Mouse (Mus musculus) right cerebral cortex, postnatal 36 days (tissue): Measurements from ENCODE around the gene Dazl.
"Not testable (repeated sequence)": the region's sequence is repeated elsewhere in the genome, so short reads cannot be mapped to it uniquely, and the experiment has no call there.

Experiments
- DNase-seq, 2 experiments: peaks; one replicate each; pipeline ENCODE4 v3.0.0; 2022; ENCODE audit warnings: low spot score in 2 of 2, mixed read lengths in 1 of 2

Gene Dazl

DNA sequence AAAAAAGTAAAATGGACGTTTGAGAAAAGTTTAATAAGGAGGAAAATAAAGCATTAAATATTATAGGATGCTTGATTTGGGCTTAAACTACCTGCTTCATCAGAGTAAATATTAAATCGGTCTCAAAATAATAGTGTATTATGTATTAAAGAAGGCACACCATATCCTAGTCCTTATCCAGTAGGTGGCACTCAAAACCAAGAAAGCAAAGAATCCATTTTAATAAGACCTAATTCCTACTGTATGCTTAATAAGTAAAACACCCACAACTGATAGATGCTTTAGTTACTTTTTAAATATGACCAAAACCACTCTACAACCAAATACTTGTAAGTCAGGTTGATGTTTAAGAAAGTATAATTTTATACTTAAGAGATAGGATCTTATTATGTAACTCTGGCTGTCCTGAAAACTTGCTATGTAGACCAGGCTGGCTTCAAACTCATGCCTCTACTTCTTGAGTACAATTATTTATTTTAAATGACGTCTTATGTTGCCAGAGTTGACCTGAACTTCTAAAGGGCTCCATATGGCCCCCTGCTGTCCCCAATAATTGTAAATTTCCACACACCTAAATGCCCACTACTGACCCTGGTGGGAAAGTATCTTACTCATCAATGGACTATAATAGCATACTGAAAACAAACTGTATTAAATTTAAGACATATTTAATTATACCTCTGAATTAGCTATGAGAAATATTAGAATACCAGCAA is 1.8 kb downstream of the Dazl start:
- no peak for DNase-seq

DNA sequence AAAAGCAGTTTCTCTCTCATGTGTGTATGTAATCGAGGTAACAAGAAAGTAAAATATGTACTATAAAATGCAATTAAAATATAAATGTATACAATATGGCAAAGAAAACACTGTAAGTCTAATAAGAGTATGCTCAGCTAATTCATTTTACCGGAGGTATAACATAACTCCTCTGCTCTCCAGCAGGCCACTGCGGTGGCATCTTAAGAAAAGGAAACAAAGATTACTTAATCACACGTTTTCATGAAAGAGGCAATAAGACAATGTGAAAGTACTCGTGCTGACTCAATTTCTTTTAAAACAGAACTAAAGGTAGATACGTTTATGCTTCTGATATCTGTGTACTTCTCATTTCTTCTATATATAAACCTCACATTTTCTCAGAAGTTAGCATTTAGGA is 8.6 kb downstream of the Dazl start:
- DNase-seq = no peak

DNA sequence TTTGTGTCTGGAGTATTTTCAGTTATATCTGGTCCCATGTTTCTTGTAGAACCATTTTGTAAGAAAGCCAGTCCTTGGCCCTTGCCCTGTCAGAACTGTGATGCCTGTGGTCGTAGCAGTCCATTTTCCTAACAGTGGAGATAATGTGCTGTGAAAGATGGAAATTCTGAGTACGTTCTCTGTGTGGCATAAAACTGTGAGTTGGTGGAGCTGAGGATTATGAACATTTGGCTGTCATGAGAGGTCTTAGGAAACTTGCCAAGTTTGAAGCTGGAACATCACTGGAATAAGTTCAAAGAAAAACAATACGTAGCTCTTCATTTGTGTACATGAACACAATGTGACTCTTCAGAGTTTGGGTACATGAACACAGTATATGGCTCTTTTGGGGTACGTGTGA is 31.8 kb downstream of the Dazl start:
- not testable (repeated sequence) for DNase-seq

DNA sequence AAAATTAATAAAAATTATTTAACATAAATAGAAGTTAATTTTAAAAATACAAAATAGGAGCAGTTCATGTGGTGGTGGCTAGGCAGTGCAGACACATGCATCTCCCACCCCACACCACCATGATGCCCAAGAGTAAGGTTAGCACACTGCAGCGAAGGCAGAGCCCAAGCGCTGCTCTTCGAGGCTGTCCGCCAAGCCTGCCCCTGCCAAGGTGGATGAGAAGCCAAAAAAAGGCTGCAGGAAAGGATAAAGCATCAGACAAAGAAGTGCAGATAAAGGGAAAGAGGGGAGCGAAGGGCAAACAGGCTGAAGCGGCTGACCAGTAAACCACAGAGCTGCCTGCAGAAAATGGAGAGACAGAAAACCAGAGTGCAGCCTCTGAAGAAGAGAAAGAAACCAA is 32.6 kb downstream of the Dazl start:
- DNase-seq = no peak

DNA sequence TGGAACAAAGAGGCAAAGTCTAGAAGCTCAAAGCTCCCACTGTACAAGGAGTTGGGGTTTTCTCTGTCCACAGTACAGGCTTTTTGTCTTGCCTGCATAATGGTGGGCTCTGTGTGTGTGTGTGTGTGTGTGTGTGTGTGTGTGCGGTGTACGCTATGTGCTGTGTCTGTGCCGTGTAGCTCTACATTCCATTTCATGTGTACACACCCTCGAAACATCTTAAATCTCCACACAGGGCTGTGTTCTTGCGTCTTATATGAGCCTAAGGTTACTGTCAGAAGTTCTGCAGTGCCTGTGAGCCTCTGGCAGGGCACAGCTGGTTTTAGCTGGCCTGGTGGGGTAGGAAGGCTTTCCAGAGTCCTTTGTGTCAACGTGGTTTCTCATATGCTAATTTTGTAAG is 46.8 kb downstream of the Dazl start:
- no peak for DNase-seq

DNA sequence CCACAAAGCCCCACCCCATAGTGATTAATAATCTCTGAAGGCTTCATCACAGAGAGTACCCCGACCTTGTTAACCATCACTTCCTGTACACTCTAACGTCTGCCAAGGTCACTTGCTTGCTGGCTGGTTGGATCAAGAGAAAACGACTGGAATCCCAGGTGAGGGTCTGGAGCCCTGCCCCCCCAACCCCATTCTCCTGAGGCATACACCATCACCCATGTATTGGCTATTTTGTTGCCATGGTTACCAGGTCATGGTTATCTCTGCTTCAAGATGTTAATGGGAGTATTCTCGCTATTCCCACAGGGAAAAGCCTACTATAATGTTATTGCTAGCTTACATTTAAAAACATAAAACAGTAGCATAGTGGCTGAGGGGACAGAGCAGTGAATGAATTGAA is 48.8 kb downstream of the Dazl start:
- no peak for DNase-seq

DNA sequence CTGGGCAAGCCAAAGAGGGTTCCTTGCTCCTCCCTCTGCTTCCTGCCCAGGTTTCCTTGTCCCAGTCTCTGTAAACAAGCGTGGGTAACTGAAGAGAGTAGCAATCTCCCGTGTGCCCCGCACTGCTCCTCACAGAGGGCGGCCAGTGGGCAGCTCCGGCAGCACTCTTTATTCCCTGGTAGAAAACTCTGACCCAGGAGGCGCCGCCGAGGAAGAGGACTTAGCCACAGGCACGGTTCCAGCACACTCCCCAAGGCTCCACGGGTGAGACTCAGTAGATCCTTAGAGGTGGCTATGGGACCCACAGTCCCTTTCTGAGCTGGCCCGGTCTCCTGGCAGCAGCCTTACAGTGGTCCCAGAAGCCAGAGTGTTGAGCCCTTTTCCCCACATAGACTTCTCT is 50.1 kb downstream of the Dazl start:
- DNase-seq = no peak

DNA sequence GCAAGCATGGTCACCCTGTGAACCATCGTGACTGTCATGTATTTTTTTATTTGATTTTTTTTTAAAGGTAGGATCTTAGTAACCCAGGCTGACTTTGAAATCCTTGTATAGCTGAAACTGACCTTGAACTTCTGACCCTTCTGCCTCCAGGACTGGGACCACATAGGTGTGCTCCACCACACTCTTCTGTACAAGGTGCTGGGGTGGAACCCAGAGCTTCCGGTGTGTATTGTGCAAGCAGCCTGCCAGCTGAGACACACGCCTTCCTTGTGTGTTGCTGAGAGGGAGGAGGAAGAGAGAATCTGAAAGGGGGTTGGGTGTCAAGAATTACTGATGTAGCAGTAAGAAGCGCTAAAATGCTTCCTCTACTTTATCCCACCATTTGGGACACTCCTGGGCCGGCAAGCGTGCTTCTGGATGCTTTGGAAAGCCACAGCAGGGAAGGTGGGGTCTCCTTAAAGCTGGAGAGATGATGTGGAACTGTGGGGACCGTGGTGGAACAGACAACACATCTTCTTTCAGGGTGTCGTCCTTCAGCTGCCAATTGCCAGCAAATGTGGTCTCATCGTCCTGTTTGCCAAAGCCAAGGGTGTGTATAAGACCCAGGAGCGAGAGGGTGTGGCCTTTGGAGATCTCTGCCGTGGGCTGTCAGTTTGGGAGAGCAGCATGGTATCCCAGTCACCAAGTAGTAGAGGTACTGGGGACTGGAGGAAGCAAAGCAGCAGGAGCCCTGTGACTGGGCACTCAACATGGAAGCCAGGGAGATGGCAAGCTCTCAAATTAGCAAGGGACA is 55.4 kb downstream of the Dazl start:
- no peak for DNase-seq

DNA sequence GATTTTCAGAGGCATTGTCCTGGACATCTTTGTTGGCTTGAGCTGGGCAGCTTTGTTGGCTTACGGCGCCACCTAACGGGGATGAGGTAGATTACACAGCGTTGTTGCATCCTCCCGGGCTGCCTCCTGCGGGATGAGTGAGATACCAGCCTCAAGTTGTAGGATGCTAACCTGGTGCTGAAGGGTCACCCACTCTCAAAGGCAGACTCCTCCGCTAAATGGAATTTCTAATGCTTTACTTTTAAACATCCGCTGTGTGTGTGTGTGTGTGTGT is 56.1 kb downstream of the Dazl start:
- peak; percentile 70 to 75 for DNase-seq

DNA sequence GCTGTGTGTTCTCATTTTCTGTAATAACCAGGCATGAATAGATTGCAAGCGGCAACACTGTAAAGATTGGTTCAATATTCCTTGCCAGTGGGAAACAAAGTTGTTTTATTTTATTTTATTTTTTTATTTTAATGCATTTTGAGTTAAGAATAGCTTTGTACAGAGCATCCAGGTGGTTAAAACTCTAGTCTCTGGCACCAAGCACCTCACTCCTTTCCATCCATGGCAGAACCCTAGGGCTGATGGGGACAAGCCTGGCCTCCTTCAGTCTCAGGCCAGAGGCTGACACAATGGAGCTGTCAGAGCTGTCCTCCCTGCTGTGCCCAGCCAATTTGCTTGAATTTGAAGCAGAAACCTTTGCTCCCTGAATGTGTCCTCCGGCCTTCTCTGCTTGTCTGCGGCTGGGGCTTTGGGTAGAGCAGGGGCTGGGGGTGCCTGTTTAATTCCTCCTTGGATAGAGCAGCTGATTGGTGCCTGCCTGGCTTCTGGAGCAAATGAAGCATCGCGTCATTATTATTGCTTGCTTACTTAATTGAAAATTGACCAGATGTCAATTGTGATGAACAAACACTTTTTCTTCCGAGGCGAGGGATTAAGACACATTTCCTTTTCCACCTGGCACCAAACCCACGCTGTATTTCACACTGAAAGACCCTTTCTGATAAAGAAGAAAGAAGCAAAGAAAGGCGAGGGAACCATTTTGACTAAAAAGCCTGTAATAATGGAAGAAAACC is 56.6 kb downstream of the Dazl start:
- DNase-seq = no peak

DNA sequence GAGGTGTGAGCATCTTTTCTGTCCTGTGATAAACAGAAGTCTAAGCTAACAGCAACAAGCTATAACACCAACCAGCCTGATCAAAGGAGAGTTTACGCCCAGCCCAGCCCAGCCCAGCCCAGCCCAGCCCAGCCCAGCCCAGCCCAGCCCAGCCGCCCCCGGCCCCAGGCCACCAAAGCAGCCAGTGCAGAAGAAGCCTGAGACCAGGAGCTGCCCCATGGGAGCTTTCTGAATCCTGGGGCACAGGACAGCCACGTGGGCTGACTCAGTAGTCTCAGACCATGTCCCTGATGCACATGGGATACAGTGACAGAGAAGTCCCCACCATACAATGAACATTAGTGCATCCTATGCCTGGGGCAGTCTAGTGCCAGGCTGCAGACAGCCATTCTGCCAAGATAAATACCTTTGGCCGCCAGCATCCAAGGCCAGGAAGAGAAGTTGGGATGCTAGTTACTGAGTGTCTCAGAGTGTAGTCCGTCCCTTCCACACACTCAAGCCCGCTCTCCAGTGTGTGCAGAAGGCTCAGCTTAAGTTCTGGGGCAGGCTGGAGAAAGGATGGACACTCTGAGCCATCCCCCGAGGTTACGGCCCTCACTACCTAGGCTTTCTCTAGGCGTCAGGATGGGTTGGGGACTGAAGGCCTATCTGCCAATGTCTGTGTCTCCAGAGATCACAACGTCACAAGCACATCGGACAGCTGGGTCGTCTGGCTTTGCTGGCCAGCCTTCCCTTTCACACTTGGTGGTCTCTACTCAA is 57.3 kb downstream of the Dazl start:
- DNase-seq = no peak

DNA sequence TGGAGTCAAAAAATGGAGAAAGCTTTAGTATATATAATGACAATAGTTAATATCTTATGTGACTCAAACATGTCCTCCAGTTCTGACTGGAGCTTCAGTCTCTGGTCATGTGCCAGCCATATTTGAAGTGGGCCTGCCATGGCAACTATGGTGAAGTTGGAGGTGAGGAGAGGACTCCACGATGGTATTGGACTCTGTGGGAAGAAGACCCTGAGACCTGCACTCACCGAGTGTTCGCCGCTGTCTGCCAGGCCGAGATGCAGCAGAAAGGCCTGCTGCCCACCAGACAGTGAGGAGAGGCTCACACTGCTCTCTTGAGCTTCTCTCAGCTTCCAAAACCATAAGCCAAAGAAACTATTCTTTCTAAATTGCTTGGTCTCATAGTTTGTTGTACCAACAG is 59.5 kb downstream of the Dazl start:
- no peak for DNase-seq

DNA sequence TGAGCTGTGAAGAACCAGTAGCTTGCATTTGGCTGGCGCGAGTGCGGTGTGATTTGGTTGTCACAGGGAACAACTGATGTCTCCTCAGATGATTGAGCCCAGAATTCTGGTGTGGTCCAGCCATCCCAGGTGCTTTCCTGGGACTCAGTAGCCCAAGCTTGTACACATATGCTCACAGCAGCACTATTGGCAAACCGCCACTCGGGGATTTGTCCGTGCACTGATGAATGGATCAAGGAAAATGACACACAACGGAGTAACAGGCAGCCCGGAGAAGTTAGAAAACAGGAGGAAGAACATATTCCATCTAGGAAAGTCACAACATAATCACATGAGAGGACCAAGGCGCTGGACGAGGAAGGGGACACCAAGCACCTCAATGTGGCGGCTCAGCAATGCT is 60.6 kb downstream of the Dazl start:
- no peak for DNase-seq

DNA sequence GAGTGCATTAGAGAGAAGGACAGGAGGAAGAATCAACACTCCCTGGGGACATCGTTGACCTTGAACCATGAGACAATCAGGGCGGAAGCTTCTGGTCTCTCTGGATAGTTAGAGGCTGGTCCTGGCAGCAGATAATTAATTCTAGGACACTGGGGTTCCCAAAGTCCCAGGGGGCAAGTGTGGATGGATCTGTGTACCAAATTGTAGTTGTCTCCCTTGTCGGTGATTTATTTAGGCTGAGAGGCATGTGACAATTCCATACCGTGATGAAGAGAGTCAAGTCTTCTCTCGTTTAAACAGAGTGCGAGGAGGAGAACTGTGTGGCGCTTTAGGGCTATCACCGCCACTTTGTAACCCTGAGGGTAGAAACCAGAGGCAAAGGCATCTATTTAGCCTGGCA is 62.2 kb downstream of the Dazl start:
- DNase-seq = no peak

DNA sequence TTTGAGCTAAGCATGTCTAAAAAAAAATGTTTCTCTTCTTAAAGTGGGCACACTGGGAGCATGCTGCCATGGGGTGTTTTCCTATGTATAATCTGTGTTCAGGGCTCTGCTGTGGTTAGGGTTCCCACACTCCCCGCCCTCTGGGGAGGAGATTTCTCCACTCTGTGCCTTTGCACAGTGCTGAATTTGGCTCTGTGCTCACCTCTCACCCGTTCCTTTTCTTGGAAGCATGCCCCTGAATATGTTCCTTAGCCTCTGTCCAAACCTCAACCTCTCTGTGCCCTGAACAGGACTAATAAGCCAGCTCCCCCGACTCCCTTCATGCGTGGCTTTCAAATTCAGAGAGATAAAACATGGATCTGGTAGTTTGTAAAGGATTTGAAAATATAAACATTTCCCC is 63.9 kb downstream of the Dazl start:
- no peak for DNase-seq
